Mouse (Mus musculus): ENCODE results near the gene Ccdc93.

DNA sequence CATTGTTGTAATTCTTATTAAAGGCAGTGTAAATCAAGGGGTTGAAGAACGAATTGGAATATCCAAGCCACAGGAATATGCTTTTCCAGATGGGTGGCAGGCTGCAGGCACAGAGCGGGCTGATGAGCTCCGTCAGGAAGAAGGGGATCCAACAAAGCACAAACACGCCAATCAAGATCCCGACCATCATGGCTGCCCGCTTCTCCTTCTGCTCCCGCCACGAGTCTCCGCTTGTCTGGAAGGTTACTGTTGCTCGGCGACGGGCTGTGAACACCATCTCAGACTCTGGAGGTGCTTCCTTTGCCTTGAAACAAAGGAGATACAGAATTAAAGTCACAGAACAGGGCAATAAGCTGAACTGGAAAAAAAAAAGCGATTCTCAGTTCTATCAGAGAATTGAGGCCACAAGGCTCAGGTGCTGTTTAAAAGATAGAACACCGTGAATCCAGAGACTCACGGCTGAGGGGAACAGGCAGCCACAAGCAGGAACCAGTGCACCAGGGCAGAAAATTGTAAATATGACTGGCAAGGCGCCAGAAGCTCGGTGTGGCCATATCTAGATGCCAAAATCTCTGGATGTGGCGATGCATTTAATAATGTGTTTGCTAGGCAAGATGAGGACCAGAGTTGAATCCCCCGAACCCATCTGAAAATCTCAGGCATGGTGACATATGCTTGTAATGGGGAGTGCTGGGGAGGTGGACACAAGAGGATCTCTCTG, 79.7 kb downstream of the Ccdc93 start:
- TF ChIP-seq CTCF (IDR thresholded peaks at IDR 0.05) = no peak
- no peak for TF ChIP-seq EP300 (IDR thresholded peaks at IDR 0.05)
